Mouse (Mus musculus) G1E (cell line): Measurements from ENCODE around the gene Trpm8. TPM values are rescaled to one million over a fixed set of nuclear protein-coding genes. Genes with fewer than 3 reads are reported as not detected.

Source experiments
- ATAC-seq: 2 replicates; pipeline ENCODE4 v1.8.0; 2016; ENCODE audit warnings: mild to moderate bottlenecking; ENCODE audit not compliant: insufficient number of reproducible peaks, poor library complexity, low FRiP score, severe bottlenecking; ENCODE audit errors: extremely low read depth
- DNase-seq: peaks from one replicate; pipeline ENCODE4 v3.0.0; 2012; ENCODE audit warnings: low spot score
- H3K27me3 ChIP-seq: 2 replicates; pipeline ENCODE4 v1.6.1; 2012; ENCODE audit warnings: mild to moderate bottlenecking, low read length, inconsistent platforms; ENCODE audit not compliant: insufficient read depth
- H3K36me3 ChIP-seq: replicated peaks from 2 replicates; pipeline ENCODE3; 2012; ENCODE audit warnings: mild to moderate bottlenecking, inconsistent platforms
- H3K4me1 ChIP-seq: 2 replicates; pipeline ENCODE4 v1.6.1; 2012; ENCODE audit warnings: low read depth, low read length, inconsistent platforms, mixed read lengths; ENCODE audit not compliant: insufficient read depth
- H3K4me3 ChIP-seq: 2 replicates; pipeline ENCODE4 v1.5.1; 2012; ENCODE audit warnings: low read depth, mild to moderate bottlenecking, inconsistent platforms, low read length, moderate library complexity, mixed read lengths
- H3K9me3 ChIP-seq: replicated peaks from 2 replicates; pipeline ENCODE4 v1.6.1; 2012; ENCODE audit warnings: inconsistent platforms
- CTCF ChIP-seq: IDR thresholded peaks from 2 replicates; pipeline ENCODE4 v1.5.1; 2012; ENCODE audit warnings: low read depth, low read length, inconsistent platforms, mixed read lengths
- GATA1 ChIP-seq: IDR thresholded peaks from 2 replicates; pipeline ENCODE4 v1.6.1; 2012; ENCODE audit warnings: borderline replicate concordance, low read length, inconsistent platforms, mixed read lengths
- GATA2 ChIP-seq: IDR thresholded peaks from 2 replicates; pipeline ENCODE4 v1.6.1; 2012; ENCODE audit warnings: low read depth, low read length, inconsistent platforms, borderline replicate concordance
- POLR2AphosphoS5 ChIP-seq: IDR thresholded peaks from 2 replicates; pipeline ENCODE4 v1.6.1; 2012; ENCODE audit warnings: low read depth, low read length, inconsistent platforms; ENCODE audit not compliant: insufficient replicate concordance
- TAL1 ChIP-seq: conservative IDR thresholded peaks from 2 replicates; pipeline ENCODE4 v1.6.1; 2012; ENCODE audit warnings: low read depth, low read length, inconsistent platforms, mixed read lengths
- polyA plus RNA-seq: library from polyadenylated mRNA; stranded (reverse); fragments of >175 nt; gene quantifications from 2 replicates; pipeline ENCODE4 v1.2.3, GENCODE M21; 2012
- total RNA-seq, 2 experiments: library from RNA; stranded (forward) in 1 of 2; stranded (reverse) in 1 of 2; fragments of 200-1000 nt in 1 of 2; fragments of >200 nt in 1 of 2; fragmentation: Nextera tagmentation in 1 of 2; gene quantifications; 2 replicates each; pipeline ENCODE4 v1.2.3; 2014 to 2017

The Trpm8 gene
- total and polyA plus RNA-seq, 3 experiments: not detected

DNA sequence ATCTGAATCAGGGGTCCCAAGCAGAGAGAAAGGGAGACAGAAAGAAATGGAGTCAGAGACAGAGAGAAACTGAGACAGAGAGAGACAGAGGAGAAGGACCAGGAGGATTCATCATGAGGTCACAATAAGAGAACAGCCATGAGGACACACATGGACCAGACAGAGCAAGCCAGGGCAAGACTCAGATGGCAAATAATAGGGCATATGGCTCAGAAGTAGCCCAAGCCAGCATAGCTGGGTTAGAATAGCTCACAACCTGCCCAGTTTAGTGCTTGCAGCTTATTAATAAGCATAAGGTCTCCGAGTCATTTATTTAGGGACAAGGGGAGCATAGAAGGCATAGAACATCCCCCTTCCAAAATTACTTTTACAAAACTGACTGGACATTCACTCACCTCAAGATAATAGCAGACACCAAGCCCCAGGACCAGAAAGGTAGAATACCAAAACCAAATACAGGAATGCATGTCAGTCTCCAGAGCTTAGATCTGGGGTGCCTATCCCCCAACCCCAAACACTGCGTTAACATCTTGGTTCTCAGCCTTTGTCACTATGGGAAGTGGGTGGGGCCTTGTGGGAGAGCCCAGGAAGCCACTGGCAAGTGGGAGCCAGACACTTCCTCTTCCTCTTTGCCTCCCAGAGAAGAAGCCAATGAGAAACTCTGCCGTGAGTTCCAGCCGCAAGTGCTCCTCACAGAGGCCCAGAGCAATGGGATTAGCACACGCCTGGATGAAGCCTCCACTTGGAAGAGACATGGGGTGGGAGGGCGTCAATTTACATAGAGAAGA, 155.8 kb downstream of the Trpm8 start:
- no peak overlapping the region for H3K4me3 ChIP-seq
- DNase-seq (no peak), ATAC-seq (no peak)
- H3K36me3 ChIP-seq: no peaks in the 10 kb centered on the region
- no peak for TF ChIP-seq TAL1
- TF ChIP-seq GATA2: no peak
- no peak for TF ChIP-seq CTCF
- TF ChIP-seq POLR2AphosphoS5: no peak
- no peak for TF ChIP-seq GATA1
- peaks cover 4% of the 10 kb centered on the region; the same call in 1 of the 2 replicates for H3K4me1 ChIP-seq
- H3K27me3 ChIP-seq: no peaks in the 10 kb centered on the region
- no peaks in the 10 kb centered on the region for H3K9me3 ChIP-seq

DNA sequence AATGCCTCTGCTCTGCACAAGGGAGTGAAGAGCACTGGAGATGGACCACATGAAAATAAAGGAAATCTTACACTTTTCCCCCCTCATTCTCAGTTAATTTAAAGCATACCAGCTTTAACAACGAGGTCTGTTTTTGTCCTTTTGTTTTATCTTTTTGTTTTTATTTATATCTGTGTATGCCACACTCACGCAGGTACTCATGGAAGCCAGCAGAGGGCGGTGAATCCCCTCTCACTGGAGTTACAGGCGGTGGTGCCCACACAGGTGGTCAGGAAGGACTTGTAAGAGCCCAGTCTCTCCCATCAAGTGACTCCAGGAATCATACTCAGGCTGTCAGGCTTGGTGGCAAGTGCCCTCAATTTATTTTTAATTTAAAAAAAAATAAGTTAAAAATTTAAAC, 156.6 kb downstream of the Trpm8 start:
- Histone ChIP-seq H3K9me3 (no peaks in the 10 kb centered on the region), H3K4me3 (no peak overlapping the region), H3K4me1 (peaks cover 4% of the 10 kb centered on the region; the same call in 1 of the 2 replicates), H3K36me3 (no peaks in the 10 kb centered on the region), H3K27me3 (no peaks in the 10 kb centered on the region)
- no peak for DNase-seq
- no peak for ATAC-seq
- no peak for TF ChIP-seq GATA2
- TF ChIP-seq POLR2AphosphoS5: no peak

DNA sequence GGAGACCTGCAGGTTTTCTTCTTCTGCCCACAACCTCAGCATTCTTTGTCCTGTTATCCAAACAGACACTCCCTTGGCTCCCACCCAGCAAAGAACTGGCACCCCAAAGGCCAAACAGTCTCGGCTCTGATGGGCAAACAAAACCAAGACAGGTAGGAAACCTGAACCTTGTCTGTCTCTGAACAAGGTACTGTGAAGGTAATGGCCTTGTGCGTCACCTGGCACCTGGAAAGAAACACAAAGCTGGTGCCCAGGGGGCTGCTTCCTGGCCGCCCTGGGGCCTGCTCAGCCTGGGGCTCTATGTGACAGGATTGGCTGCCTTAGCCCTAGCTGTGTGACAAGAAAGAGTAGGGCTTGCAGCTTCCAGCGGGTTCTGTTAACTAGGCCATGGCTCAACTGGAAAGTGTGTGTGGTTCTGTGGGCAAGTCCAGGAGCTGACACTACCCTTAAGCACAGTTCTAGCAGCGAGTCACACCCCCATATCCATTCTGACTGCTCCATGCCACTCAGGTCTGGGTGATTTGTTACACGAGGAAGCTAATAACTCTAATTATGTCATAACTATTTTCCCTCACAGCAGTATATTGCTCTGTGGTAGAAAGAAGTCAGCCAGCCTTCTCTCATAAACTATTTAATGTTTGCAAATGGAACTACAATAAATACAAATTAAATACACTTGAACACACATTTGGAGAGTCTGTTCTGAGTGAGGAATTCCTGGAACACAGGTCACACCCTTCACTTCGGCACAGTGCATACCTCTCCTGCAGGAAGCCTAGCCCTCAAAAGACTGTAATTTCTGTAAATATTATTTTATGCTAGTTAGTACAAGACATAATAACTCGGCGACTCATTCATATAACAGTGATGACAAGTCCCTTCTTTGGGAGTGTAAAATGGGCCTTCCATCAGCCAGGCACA, 160.0 kb downstream of the Trpm8 start:
- Histone ChIP-seq H3K27me3 (no peaks in the 10 kb centered on the region), H3K4me1 (peaks cover 4% of the 10 kb centered on the region; the same call in 1 of the 2 replicates), H3K36me3 (no peaks in the 10 kb centered on the region), H3K4me3 (no peak overlapping the region), H3K9me3 (no peaks in the 10 kb centered on the region)
- DNase-seq (no peak), ATAC-seq (no peak)
- TF ChIP-seq POLR2AphosphoS5: no peak
- no peak for TF ChIP-seq GATA2
- no peak for TF ChIP-seq GATA1
- TF ChIP-seq CTCF: no peak
- TF ChIP-seq TAL1: no peak

Other genes with a start within 250 kb of the Trpm8 start
- gene Ugt1a10, start 222.3 kb upstream of the Trpm8 start, total RNA-seq (2014; fragmentation: Nextera tagmentation): not detected in 2 replicates
- 0.05 TPM in 1 of 2 replicates, not detected in the other for gene Ugt1a10, start 222.3 kb upstream of the Trpm8 start, total RNA-seq (2017)
- not detected in 2 replicates for gene Ugt1a10, start 222.3 kb upstream of the Trpm8 start, polyA plus RNA-seq
- gene Ugt1a9, start 206.9 kb upstream of the Trpm8 start, total RNA-seq (2014; fragmentation: Nextera tagmentation): not detected in 2 replicates
- 0.17 and 0.27 TPM in 2 replicates for gene Ugt1a9, start 206.9 kb upstream of the Trpm8 start, total RNA-seq (2017)
- not detected in 2 replicates for gene Ugt1a9, start 206.9 kb upstream of the Trpm8 start, polyA plus RNA-seq
- gene Ugt1a8, start 189.8 kb upstream of the Trpm8 start, total RNA-seq (2014; fragmentation: Nextera tagmentation): not detected in 2 replicates
- gene Ugt1a8, start 189.8 kb upstream of the Trpm8 start, total RNA-seq (2017): 0.17 TPM in 1 of 2 replicates, not detected in the other
- not detected in 2 replicates for gene Ugt1a8, start 189.8 kb upstream of the Trpm8 start, polyA plus RNA-seq
- gene Ugt1a7c, start 182.6 kb upstream of the Trpm8 start, total RNA-seq (2014; fragmentation: Nextera tagmentation): 0.30 and 0.63 TPM in 2 replicates
- 3.9 and 4.5 TPM in 2 replicates for gene Ugt1a7c, start 182.6 kb upstream of the Trpm8 start, total RNA-seq (2017)
- gene Ugt1a7c, start 182.6 kb upstream of the Trpm8 start, polyA plus RNA-seq: 0.08 and 0.18 TPM in 2 replicates
- not detected in 2 replicates for gene Ugt1a6b, start 174.4 kb upstream of the Trpm8 start, total RNA-seq (2014; fragmentation: Nextera tagmentation)
- 0.27 and 0.41 TPM in 2 replicates for gene Ugt1a6b, start 174.4 kb upstream of the Trpm8 start, total RNA-seq (2017)
- not detected in 2 replicates for gene Ugt1a6b, start 174.4 kb upstream of the Trpm8 start, polyA plus RNA-seq
- gene Ugt1a6a, start 142.9 kb upstream of the Trpm8 start, total RNA-seq (2014; fragmentation: Nextera tagmentation): 0.60 TPM in 1 of 2 replicates, not detected in the other
- 0.23 and 0.98 TPM in 2 replicates for gene Ugt1a6a, start 142.9 kb upstream of the Trpm8 start, total RNA-seq (2017)
- not detected in 2 replicates for gene Ugt1a6a, start 142.9 kb upstream of the Trpm8 start, polyA plus RNA-seq
- not detected in 2 replicates for gene Ugt1a5, start 111.6 kb upstream of the Trpm8 start, total RNA-seq (2014; fragmentation: Nextera tagmentation)
- 0.05 TPM in 1 of 2 replicates, not detected in the other for gene Ugt1a5, start 111.6 kb upstream of the Trpm8 start, total RNA-seq (2017)
- gene Ugt1a5, start 111.6 kb upstream of the Trpm8 start, polyA plus RNA-seq: not detected in 2 replicates
- gene Ugt1a2, start 77.1 kb upstream of the Trpm8 start, total RNA-seq (2014; fragmentation: Nextera tagmentation): not detected in 2 replicates
- 0.05 TPM in 1 of 2 replicates, not detected in the other for gene Ugt1a2, start 77.1 kb upstream of the Trpm8 start, total RNA-seq (2017)
- gene Ugt1a2, start 77.1 kb upstream of the Trpm8 start, polyA plus RNA-seq: not detected in 2 replicates
- gene Dnajb3, start 71.9 kb upstream of the Trpm8 start, total RNA-seq (2014; fragmentation: Nextera tagmentation): not detected in 2 replicates
- 0.16 TPM in 1 of 2 replicates, not detected in the other for gene Dnajb3, start 71.9 kb upstream of the Trpm8 start, total RNA-seq (2017)
- not detected in 2 replicates for gene Dnajb3, start 71.9 kb upstream of the Trpm8 start, polyA plus RNA-seq
- gene Ugt1a1, start 65.7 kb upstream of the Trpm8 start, total RNA-seq (2014; fragmentation: Nextera tagmentation): not detected in 2 replicates
- gene Ugt1a1, start 65.7 kb upstream of the Trpm8 start, total RNA-seq (2017): 0.06 and 0.22 TPM in 2 replicates
- gene Ugt1a1, start 65.7 kb upstream of the Trpm8 start, polyA plus RNA-seq: not detected in 2 replicates
- not detected in 2 replicates for gene Mroh2a, start 50.7 kb upstream of the Trpm8 start, total RNA-seq (2014; fragmentation: Nextera tagmentation)
- gene Mroh2a, start 50.7 kb upstream of the Trpm8 start, total RNA-seq (2017): 0.23 and 0.49 TPM in 2 replicates
- not detected in 2 replicates for gene Mroh2a, start 50.7 kb upstream of the Trpm8 start, polyA plus RNA-seq
- 230 and 327 TPM in 2 replicates for gene Hjurp, start within 50 bp of the Trpm8 start, total RNA-seq (2014; fragmentation: Nextera tagmentation)
- gene Hjurp, start within 50 bp of the Trpm8 start, total RNA-seq (2017): 187 and 221 TPM in 2 replicates
- gene Hjurp, start within 50 bp of the Trpm8 start, polyA plus RNA-seq: 42.0 and 52.9 TPM in 2 replicates
- not detected in 2 replicates for gene Spp2, start 129.3 kb downstream of the Trpm8 start, total RNA-seq (2014; fragmentation: Nextera tagmentation)
- not detected in 2 replicates for gene Spp2, start 129.3 kb downstream of the Trpm8 start, total RNA-seq (2017)
- not detected in 2 replicates for gene Spp2, start 129.3 kb downstream of the Trpm8 start, polyA plus RNA-seq
- not detected in 2 replicates for gene Glrp1, start 232.4 kb downstream of the Trpm8 start, total RNA-seq (2014; fragmentation: Nextera tagmentation)
- 0.16 TPM in 1 of 2 replicates, not detected in the other for gene Glrp1, start 232.4 kb downstream of the Trpm8 start, total RNA-seq (2017)
- not detected in 2 replicates for gene Glrp1, start 232.4 kb downstream of the Trpm8 start, polyA plus RNA-seq